Mouse (Mus musculus) CD4-positive, CD25-positive, alpha-beta regulatory T cell, adult 9 weeks (primary cell): ENCODE results near the gene Olfr610. TPM values are rescaled to one million over a fixed set of nuclear protein-coding genes. Genes with fewer than 3 reads are reported as not detected.

ENCODE experiments used
- polyA plus RNA-seq: library from polyadenylated mRNA; unstranded; fragments of 100-300 nt; shearing (Covaris generic); gene quantifications from one replicate; pipeline ENCODE4 v1.2.1, GENCODE M21; 2017

Gene Olfr610
- not detected for polyA plus RNA-seq

DNA sequence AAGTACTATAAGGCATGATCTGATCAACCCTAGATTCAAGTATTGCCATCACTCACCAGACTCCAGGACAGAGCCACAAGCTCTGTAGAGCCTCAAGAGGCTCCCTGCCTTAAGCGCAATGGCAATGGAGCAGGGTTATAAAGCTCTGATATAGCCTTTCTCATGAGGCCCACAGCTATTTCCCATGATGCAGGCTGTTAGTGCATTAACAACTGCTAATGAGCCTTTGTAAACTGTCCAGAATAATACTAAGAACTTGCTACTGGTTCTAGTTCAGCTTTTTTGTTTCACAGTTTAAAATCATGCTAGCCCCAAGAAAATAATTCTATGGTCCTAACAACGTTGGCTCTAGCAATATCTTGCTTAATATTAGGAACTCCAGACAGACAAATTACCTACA, at the start of gene Olfr610:
Olfr610 (minus strand) TSS at position 101 of the 400 bp plus-strand sequence.

GRCm38 (mm10) chr7:103555779-103556178, 43.9 kb upstream of the Olfr610 start, which contains the start of gene Olfr615:
Olfr615 (plus strand) TSS chr7:103556079.

DNA sequence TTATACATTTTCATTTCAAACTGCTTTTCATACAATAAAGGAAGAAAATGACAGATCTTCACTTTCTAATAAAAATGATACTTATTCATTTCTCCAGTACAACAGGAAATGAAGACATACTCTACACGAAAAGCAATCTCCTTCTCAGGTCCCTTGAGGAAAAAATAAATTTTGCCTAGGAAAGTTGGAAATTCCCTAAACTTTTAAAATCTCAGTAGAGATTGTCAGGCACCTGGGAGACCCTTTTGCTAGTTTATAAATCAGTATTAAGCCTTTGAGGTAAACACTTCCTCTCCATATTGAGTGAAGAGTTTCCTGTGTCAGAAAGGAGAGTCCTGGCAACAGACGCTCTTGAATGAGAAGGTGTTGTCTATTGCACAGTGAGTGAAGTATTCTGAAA, 35.9 kb upstream of the Olfr610 start, which contains the start of gene Olfr613:
Olfr613 (plus strand) TSS at position 301 of the 400 bp plus-strand sequence.

DNA sequence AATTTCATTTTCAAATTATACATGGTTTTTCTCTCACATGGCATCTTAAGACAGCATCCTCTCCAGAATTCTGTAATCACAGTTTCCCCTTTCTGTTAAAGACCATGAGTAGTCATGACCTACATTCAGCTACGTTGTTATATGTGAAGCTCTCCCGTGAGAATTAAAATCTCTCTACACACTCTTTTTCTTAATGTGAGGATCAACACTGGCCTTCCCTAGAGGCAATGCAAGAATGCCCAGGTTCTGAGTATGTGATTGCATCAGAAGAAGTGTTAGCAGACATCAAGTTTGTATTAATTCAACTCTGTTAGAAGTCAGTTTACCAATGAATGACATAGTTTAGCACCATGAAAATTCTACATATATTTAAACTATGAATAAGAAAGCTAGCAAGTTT, 30.7 kb upstream of the Olfr610 start, which contains the start of gene Olfr612:
Olfr612 (minus strand) TSS at position 101 of the 400 bp plus-strand sequence.

GRCm38 (mm10) chr7:103520746-103521145, 8.8 kb upstream of the Olfr610 start, which contains the start of gene Olfr611:
Olfr611 (minus strand) TSS chr7:103520846.

DNA sequence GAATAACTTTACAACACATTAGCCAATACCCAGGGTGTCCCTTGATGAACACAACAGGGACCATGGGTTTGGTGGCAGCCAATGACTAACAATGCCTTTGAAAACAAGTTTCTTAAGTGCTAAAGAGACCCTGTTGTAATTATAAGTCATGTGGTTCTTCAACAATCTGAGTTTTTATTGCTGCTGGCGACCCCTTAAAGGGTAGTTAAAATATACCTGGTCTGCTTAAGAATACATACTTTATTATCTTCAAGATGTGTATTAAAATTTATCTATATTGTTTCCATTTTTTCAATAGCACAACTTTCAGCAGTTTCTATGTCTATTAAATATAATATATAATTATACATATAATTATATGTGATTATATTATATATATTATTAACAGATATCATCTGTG, 14.0 kb downstream of the Olfr610 start, which contains the start of gene Olfr609:
Olfr609 (minus strand) TSS at position 101 of the 400 bp plus-strand sequence.

DNA sequence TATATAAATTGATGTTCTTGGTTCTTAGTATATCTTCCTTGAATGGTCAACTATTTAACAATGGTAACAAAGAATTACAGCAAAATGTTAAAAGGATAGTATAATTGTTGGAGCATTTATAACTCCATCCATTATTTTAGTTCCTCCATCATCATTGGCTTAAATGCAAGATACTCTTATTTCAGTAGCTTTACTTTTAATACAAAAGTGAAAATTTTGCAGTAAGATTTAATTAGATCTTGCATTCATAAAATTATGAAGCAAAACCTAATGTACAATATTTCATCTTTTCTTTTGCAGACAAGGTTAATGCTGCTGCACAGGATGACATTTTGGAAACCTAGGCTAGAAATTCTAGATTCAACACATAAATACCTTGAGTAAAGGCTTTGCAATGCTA, 42.3 kb downstream of the Olfr610 start, which contains the start of gene Olfr608:
Olfr608 (plus strand) TSS at position 301 of the 400 bp plus-strand sequence.

Other genes starting within 250 kb of the Olfr610 start
- not detected for gene Olfr596, start 206.5 kb downstream of the Olfr610 start, polyA plus RNA-seq
- not detected for gene Olfr597, start 195.8 kb downstream of the Olfr610 start, polyA plus RNA-seq
- not detected for gene Olfr598, start 188.6 kb downstream of the Olfr610 start, polyA plus RNA-seq
- not detected for gene Olfr599, start 176.2 kb downstream of the Olfr610 start, polyA plus RNA-seq
- not detected for gene Olfr600, start 162.5 kb downstream of the Olfr610 start, polyA plus RNA-seq
- gene Olfr601, start 149.5 kb downstream of the Olfr610 start, polyA plus RNA-seq, result not detected
- gene Olfr603, start 125.9 kb downstream of the Olfr610 start, polyA plus RNA-seq, result not detected
- not detected for gene Usp17lc, start 97.0 kb downstream of the Olfr610 start, polyA plus RNA-seq
- gene Olfr605, start 66.7 kb downstream of the Olfr610 start, polyA plus RNA-seq, result not detected
- not detected for gene Olfr606, start 63.1 kb downstream of the Olfr610 start, polyA plus RNA-seq
- gene Olfr607, start 48.0 kb downstream of the Olfr610 start, polyA plus RNA-seq, result 0.11 TPM
- not detected for gene Olfr608, start 42.2 kb downstream of the Olfr610 start, polyA plus RNA-seq
- not detected for gene Olfr609, start 14.1 kb downstream of the Olfr610 start, polyA plus RNA-seq
- not detected for gene Olfr611, start 8.7 kb upstream of the Olfr610 start, polyA plus RNA-seq
- gene Olfr612, start 30.6 kb upstream of the Olfr610 start, polyA plus RNA-seq, result not detected
- gene Olfr613, start 36.0 kb upstream of the Olfr610 start, polyA plus RNA-seq, result not detected
- gene Olfr615, start 44.0 kb upstream of the Olfr610 start, polyA plus RNA-seq, result not detected
- not detected for gene Olfr616, start 57.0 kb upstream of the Olfr610 start, polyA plus RNA-seq
- not detected for gene Olfr617, start 60.9 kb upstream of the Olfr610 start, polyA plus RNA-seq
- not detected for gene Olfr618, start 78.0 kb upstream of the Olfr610 start, polyA plus RNA-seq
- gene Olfr619, start 88.5 kb upstream of the Olfr610 start, polyA plus RNA-seq, result not detected
- 0.12 TPM for gene Olfr620, start 100.4 kb upstream of the Olfr610 start, polyA plus RNA-seq
- not detected for gene Olfr622, start 130.6 kb upstream of the Olfr610 start, polyA plus RNA-seq
- gene Olfr623, start 151.6 kb upstream of the Olfr610 start, polyA plus RNA-seq, result not detected
- not detected for gene Olfr624, start 159.1 kb upstream of the Olfr610 start, polyA plus RNA-seq
- gene Olfr625-ps1, start 170.6 kb upstream of the Olfr610 start, polyA plus RNA-seq, result not detected
- not detected for gene Olfr243, start 202.5 kb upstream of the Olfr610 start, polyA plus RNA-seq
- gene Olfr628, start 218.3 kb upstream of the Olfr610 start, polyA plus RNA-seq, result not detected
- not detected for gene Olfr629, start 232.8 kb upstream of the Olfr610 start, polyA plus RNA-seq
- not detected for gene Olfr630, start 245.2 kb upstream of the Olfr610 start, polyA plus RNA-seq